Mouse (Mus musculus): ENCODE results near the gene Kctd5.

GRCm38 (mm10) chr17:24068271-24068670, 5.0 kb downstream of the Kctd5 start:
- TF ChIP-seq CTCF (IDR thresholded peaks at IDR 0.05; ENCODE audit: low read depth): no peak
- no peak for TF ChIP-seq EP300 (optimal IDR thresholded peaks at IDR 0.05)
